Mouse (Mus musculus) CD4-positive, CD25-positive, alpha-beta regulatory T cell, adult 4 months (primary cell): ENCODE measurements around the gene Gm10226. TPM values are rescaled to one million over a fixed set of nuclear protein-coding genes. Genes with fewer than 3 reads are reported as not detected.
"Not testable (repeated sequence)": the region's sequence is repeated elsewhere in the genome, so short reads cannot be mapped to it uniquely, and the experiment has no call there.

Source experiments
- ATAC-seq: one replicate; pipeline ENCODE4 v1.8.0; 2017
- polyA plus RNA-seq, 2 experiments: library from polyadenylated mRNA; unstranded; fragments of 100-300 nt; shearing (Covaris generic); gene quantifications; one replicate each; pipeline ENCODE4 v1.2.1; 2017

Gm10226 gene
- polyA plus RNA-seq, result 10 to 100 TPM; 12.6 to 12.8 TPM

- no peak for ATAC-seq
These were observed at the start of gene Gm10226 for GRCm38 (mm10) chr17:21691560-21691959. Gm10226 (plus strand) TSS chr17:21691860.

DNA sequence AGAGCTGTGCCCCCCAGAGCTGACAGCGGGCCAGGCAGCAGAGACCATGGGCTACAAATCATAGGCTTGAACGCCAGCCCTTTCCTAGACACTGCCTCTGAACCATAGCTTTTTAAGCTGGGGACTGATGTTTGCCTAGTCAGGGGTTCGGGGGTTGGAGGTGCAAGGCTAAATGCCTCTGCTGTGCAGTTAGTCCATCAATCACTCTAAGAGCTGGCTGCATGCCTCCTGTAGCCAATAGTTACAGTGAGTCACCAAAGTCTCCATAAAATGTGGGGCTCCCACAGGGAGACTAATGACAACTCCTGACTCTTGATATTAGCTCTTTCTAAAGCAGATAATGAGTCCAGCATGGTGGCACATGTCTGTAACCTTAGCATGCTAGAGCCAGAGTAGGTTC lies 42.9 kb upstream of the Gm10226 start:
- ATAC-seq, result no peak

DNA sequence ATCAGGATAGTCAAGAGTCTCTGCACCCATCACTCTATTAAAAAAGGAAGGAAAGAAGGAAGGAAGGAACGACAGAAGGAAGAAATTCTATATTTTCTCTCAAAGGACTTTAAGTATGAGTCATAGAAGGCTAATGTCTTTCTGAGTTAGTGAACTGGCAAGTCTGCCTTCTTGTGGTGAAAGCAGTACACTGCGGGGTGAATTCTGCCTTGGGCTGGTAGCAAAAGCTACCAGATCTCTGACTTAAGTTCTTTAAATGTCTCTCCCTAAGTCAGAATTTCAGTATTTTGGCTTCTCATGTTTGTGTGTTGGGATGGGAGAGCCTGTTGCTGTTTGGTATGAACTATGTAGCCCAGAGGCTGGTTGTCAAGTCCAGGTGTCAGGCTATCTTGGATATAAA lies 41.7 kb upstream of the Gm10226 start:
- ATAC-seq, result peak; percentile 69

- peak; percentile 97 for ATAC-seq
These were observed 41.2 kb upstream of the Gm10226 start, which contains the start of gene Zfp983 for GRCm38 (mm10) chr17:21650364-21650907. Zfp983 (plus strand) TSS chr17:21650624.

GRCm38 (mm10) chr17:21678826-21679225 lies 12.8 kb upstream of the Gm10226 start:
- ATAC-seq, result not testable (repeated sequence)

DNA sequence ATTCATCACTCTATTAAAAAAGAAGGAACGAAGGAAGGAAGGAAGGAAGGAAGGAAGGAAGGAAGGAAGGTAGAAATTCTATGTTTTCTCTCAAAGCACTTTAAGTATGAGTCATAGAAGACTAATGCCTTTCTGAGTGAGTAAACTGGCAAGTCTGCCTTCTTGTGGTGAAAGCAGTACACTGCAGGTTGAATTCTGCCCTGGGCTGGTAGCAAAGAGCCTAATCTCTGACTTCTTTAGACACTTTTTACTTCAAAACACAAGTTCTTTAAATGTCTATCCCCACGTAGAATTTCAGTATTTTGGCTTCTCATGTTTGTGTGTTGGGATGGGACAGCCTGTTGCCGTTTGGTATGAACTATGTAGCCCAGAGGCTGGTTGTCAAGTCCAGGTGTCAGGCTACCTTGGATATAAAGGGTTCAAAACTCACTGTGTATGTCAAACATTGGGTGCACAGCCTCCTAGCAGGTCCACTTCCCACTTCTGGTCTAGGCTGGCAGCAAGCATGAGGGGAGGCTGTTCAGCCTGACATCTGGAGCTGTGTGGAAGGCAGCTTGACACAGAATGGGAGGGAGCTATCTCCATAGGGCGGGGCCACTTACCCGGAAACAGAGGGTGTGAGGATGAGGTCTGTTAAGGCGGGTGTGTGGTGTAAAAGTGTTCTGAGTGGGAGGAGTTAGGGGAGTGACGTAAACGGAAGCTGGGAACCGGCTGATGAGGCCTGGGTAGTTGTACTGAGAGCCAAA lies 12.2 kb upstream of the Gm10226 start:
- peak; percentile 98 for ATAC-seq

GRCm38 (mm10) chr17:21680019-21680376 lies 11.7 kb upstream of the Gm10226 start:
- ATAC-seq, result not testable (repeated sequence)

- ATAC-seq, result no peak
These were observed 1.7 kb downstream of the Gm10226 start for GRCm38 (mm10) chr17:21693342-21693741.

GRCm38 (mm10) chr17:21696073-21696472 lies 4.4 kb downstream of the Gm10226 start:
- no peak for ATAC-seq

DNA sequence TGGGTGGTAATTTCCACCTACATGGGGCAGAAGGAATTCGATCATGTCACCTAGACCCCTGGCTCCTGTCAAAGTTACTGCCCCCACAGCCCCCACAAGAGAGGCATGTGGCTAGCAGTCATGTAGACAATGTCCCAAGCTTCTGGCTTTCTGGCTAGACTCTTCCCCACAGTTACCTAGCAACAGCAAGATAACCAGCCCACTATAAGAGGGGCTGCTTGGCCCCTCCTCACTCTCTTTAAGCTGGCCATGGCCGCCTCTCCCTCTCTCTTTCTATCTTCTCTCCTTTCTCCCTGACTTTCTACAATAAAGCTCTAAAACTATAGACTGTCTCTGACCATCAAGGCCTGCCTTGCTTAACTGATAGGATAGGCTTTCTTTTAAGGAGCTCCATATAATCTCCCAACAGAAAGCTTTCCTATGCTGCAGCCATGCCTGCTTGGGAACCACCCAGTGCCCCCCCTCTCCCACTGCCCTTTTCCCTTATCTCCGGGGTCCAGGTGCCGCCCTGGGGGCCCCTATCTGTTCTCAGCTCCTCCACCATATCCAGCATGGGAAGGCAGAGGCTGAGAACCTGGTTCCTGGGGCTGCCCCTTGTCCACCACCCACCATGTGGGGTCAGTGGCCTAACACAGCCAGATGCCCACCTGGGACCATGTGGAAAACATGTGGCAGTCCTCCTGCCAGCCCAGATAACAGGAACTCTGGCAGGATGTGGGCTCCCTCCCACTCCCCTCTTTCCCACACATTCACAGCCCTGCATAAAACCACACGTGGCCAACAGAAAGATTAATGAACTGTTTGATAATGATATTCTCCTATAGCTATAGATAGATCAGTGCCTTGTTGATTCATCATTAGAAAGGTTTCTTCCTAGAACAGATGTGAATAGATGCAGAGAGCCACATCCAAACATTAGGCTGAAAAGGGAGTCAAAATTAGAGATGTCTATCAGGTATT lies 10.9 kb downstream of the Gm10226 start:
- ATAC-seq, result no peak

GRCm38 (mm10) chr17:21703414-21703813 lies 11.8 kb downstream of the Gm10226 start:
- ATAC-seq, result no peak

- peak; percentile 79 for ATAC-seq
These were observed 15.8 kb downstream of the Gm10226 start, which contains the start of gene Zfp760 for GRCm38 (mm10) chr17:21707343-21707996. Zfp760 (plus strand) TSS chr17:21707741.

GRCm38 (mm10) chr17:21708401-21708800 lies 16.7 kb downstream of the Gm10226 start:
- no peak for ATAC-seq

- not testable (repeated sequence) for ATAC-seq
These were observed 38.8 kb downstream of the Gm10226 start, which contains the start of gene Zfp229 for GRCm38 (mm10) chr17:21730495-21730894. Zfp229 (plus strand) TSS chr17:21730795.

DNA sequence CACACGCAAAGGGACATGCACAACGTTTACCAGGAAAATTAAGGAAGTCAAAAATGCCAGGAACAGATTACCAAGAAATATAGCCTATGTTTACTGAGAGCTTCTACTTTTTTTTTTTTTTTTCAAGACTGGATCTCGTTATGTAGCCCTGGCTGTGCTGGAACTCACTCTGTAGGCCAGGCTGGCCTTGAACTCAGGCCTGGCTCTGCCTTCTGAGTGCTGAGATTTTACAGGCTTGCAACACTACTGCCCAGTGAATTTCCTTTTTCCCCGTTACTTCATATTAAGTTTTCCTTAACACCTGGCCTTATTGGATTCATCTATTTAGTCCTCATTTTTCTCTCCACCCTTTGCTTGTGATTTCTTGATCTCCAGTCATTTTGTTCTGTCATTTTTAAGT lies 41.4 kb downstream of the Gm10226 start:
- ATAC-seq, result no peak

DNA sequence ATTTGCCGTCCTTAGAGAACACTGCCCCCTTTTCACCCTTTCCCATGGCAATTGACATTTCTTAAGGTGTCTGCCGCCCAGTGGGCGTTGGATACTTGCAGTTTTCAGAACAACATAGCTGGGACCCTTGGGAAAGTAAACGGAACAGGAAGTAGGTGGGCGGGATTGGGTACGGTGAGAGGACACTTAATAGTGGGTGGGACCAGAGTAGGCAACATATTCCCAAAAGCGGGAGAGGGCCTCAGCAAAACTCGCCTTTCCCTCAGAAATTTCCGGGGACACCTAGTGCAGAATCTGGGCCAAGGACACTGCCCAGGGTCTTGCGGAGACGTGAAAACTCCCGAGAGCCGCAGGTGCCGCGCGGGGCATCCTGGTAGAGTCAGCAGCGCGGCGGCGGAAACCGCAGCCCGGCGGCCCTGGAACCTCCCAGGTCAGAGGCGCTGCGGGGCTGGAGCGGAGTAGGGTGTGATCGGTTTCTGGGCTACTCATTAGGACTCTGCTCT lies 41.9 kb downstream of the Gm10226 start:
- ATAC-seq, result peak; percentile 87

Other genes with a start within 250 kb of the Gm10226 start
- 10 to 100 TPM; 41.9 to 43.0 TPM for gene Zfp51, start 241.5 kb upstream of the Gm10226 start, polyA plus RNA-seq
- gene Zfp53, start 202.9 kb upstream of the Gm10226 start, polyA plus RNA-seq, result 10 to 100 TPM; 44.8 to 46.9 TPM
- gene Zfp52, start 156.3 kb upstream of the Gm10226 start, polyA plus RNA-seq, result 10 to 100 TPM; 20.8 to 21.6 TPM
- 10 to 100 TPM; 13.0 to 14.0 TPM for gene Zfp948, start 124.9 kb upstream of the Gm10226 start, polyA plus RNA-seq
- gene Zfp983, start 41.2 kb upstream of the Gm10226 start, polyA plus RNA-seq, result 10 to 100 TPM in 1 of 2 experiments, 1 to 10 TPM in 1; 7.5 to 11.4 TPM
- gene Zfp760, start 15.9 kb downstream of the Gm10226 start, polyA plus RNA-seq, result 1 to 10 TPM; 4.7 to 5.3 TPM
- gene Zfp229, start 38.9 kb downstream of the Gm10226 start, polyA plus RNA-seq, result under 1 TPM; 0.32 TPM
- gene Zfp820, start 153.9 kb downstream of the Gm10226 start, polyA plus RNA-seq, result under 1 TPM; 0.15 to 0.50 TPM
- gene Zfp995, start 218.1 kb downstream of the Gm10226 start, polyA plus RNA-seq, result 10 to 100 TPM; 11.8 to 12.2 TPM